ENCODE assay signal across 14 mouse cellular contexts in the genomic region with DNA sequence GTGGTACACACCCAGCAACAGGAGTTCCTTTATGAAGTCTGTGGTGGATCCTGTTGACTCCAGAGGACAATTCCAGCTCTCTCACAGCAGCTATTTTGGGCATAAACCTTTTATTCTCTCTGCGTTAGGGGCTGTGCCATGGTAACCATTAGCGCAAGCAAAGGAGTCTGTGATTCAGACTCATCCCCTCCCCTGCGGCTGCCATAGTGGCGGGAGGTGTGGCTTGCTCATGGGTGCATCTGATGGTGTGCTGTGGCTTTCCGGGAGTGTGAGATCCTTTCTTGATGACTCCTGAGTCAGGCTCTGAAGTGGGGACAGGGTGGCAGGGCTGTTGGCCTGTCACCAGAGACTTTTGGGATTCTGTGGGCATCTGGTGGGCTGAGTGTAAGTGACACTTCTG. TPM values are rescaled to one million over a fixed set of nuclear protein-coding genes. Genes with fewer than 3 reads are reported as not detected.
A peak's percentile ranks its signal among the peaks of the same experiment; 100 is the strongest.
DNase-seq lines count a peak whose midpoint lies in the region; ATAC-seq lines count a peak whose summit lies in the region.
"Had no signal": no experiment of that assay in that cellular context is flagged by ENCODE, and none has a peak within 500 bp of the region (broad histone marks: within the 10 kb centered on the region; RNA-seq: fewer than 3 reads in every experiment).

No protein-coding gene starts in this region.

- H3K4me1 ChIP-seq in forebrain, embryonic 15.5 days, result peaks cover 36% of the 10 kb centered on the region
- peaks cover 31% of the 10 kb centered on the region for H3K4me1 ChIP-seq in forebrain, embryonic 12.5 days

- no peaks in the 10 kb centered on the region for H3K36me3 ChIP-seq in forebrain, embryonic 15.5 days
- no peaks in the 10 kb centered on the region for H3K36me3 ChIP-seq in forebrain, embryonic 12.5 days (replicated peaks)
- H3K36me3 ChIP-seq: hindbrain, embryonic 13.5 days; limb, embryonic 15.5 days had no signal

- no peaks in the 10 kb centered on the region for H3K9me3 ChIP-seq in forebrain, embryonic 15.5 days
- no peaks in the 10 kb centered on the region for H3K9me3 ChIP-seq in forebrain, embryonic 12.5 days
- H3K9me3 ChIP-seq: hindbrain, embryonic 13.5 days; limb, embryonic 15.5 days had no signal

- H3K9ac ChIP-seq in forebrain, embryonic 15.5 days (replicated peaks), result no peak overlapping the region
- no peak overlapping the region for H3K9ac ChIP-seq in forebrain, embryonic 12.5 days
- H3K9ac ChIP-seq: hindbrain, embryonic 13.5 days; limb, embryonic 15.5 days had no signal

- no peak overlapping the region for H3K27ac ChIP-seq in forebrain, embryonic 15.5 days (replicated peaks)
- no peak overlapping the region for H3K27ac ChIP-seq in forebrain, embryonic 12.5 days
- H3K27ac ChIP-seq: hindbrain, embryonic 13.5 days; limb, embryonic 15.5 days had no signal

- peak; percentile 49; the same call in 1 of the 2 replicates for ATAC-seq in forebrain, embryonic 15.5 days (replicated peaks)
- ATAC-seq in forebrain, embryonic 12.5 days (ENCODE audit: low FRiP score), result no peak

- no peak overlapping the region for H3K4me3 ChIP-seq in forebrain, embryonic 15.5 days
- no peak overlapping the region for H3K4me3 ChIP-seq in forebrain, embryonic 12.5 days (replicated peaks)
- H3K4me3 ChIP-seq: hindbrain, embryonic 13.5 days; limb, embryonic 15.5 days had no signal

- peak; percentile 71 for DNase-seq in layer of hippocampus, adult 9-11 months
- no peak for DNase-seq in layer of hippocampus, adult 9-10 months (ENCODE audit: low spot score)
- peak; percentile 91 for DNase-seq in brain, adult 2 months (ENCODE audit: low read depth, low spot score)
- DNase-seq in naive thymus-derived CD4-positive, alpha-beta T cell, adult 2 months (ENCODE audit: low read depth), result peak; percentile 49
- DNase-seq in liver, result no peak
- DNase-seq in urinary bladder, postnatal 14 days (ENCODE audit: low spot score), result no peak
- DNase-seq: cerebellum, postnatal 14 days; gastrocnemius, postnatal 25 days; kidney, postnatal 36 days; thymus, adult 2 months had no signal

- H3K27me3 ChIP-seq in forebrain, embryonic 15.5 days, result no peaks in the 10 kb centered on the region
- H3K27me3 ChIP-seq in forebrain, embryonic 12.5 days, result no peaks in the 10 kb centered on the region
- H3K27me3 ChIP-seq: hindbrain, embryonic 13.5 days; limb, embryonic 15.5 days had no signal

- H3K4me2 ChIP-seq in forebrain, embryonic 15.5 days (replicated peaks), result no peak overlapping the region
- no peak overlapping the region for H3K4me2 ChIP-seq in forebrain, embryonic 12.5 days
- H3K4me2 ChIP-seq: hindbrain, embryonic 13.5 days; limb, embryonic 15.5 days had no signal

- WGBS in forebrain, embryonic 15.5 days, result 40% methylated on average over 5 of the region's 5 CpGs
- WGBS in forebrain, embryonic 12.5 days, result 63% methylated on average over 5 of the region's 5 CpGs

RNA-seq across cellular contexts. Expression of gene Dnmt3a, which starts 17.6 kb away (rescaled TPM):
- 90.4 and 95.4 TPM in 2 replicates for polyA plus RNA-seq in forebrain, embryonic 15.5 days (2015; fragmentation: Nextera tagmentation; extraction: Ambion mirVana)
- polyA plus RNA-seq in forebrain, embryonic 12.5 days (2016; fragmentation: Nextera tagmentation; extraction: Ambion mirVana), result 139 and 146 TPM in 2 replicates

Comparison
In these comparisons a context has a peak if more than half of its experiments do, and no peak if none do; other contexts are left out.
1. DNase-seq: peak in layer of hippocampus, adult 9-11 months (single experiment), brain, adult 2 months (single experiment) and naive thymus-derived CD4-positive, alpha-beta T cell, adult 2 months (single experiment); none in layer of hippocampus, adult 9-10 months (single experiment), liver (single experiment) and urinary bladder, postnatal 14 days (single experiment).